Comparison of ENCODE assay signal across 9 mouse cellular contexts in genomic region chr7:34570114-34571065, GRCm38 (mm10).
DNase-seq lines count a peak whose midpoint lies in the region; ATAC-seq lines count a peak whose summit lies in the region.
"Had no signal": no experiment of that assay in that cellular context is flagged by ENCODE, and none has a peak within 500 bp of the region (broad histone marks: within the 10 kb centered on the region; RNA-seq: fewer than 3 reads in every experiment).

No protein-coding gene starts in this region.

- peak; percentile 49 for DNase-seq in Muller cell, postnatal 12 days (ENCODE audit: inconsistent ontology term)
- peak; percentile 66 for DNase-seq in embryo, embryonic 11.5 days (ENCODE audit: low read depth, low spot score)
- DNase-seq in gonadal fat pad, adult 2 months (ENCODE audit: low read depth): peak; percentile 38
- peak; percentile 82 for DNase-seq in left cerebral cortex, postnatal 4 days
- DNase-seq in midbrain, embryonic 11.5 days (ENCODE audit: low spot score, missing footprints): peak; percentile 98
- no peak for DNase-seq in spleen, postnatal 14 days (ENCODE audit: low spot score in 2 of 2)

- intact Hi-C loops in left cerebral cortex, postnatal 4 days (cut with DNase I): no loop called here

- H3K9me3 ChIP-seq in intestine, embryonic 15.5 days: no peaks in the 10 kb centered on the region
- H3K9me3 ChIP-seq in midbrain, embryonic 11.5 days (ENCODE audit: control insufficient read depth, low read length): no peaks in the 10 kb centered on the region
- no peaks in the 10 kb centered on the region for H3K9me3 ChIP-seq in stomach, embryonic 14.5 days (ENCODE audit: control insufficient read depth, low read depth, low read length)

- peak; percentile 92 for ATAC-seq in intestine, embryonic 15.5 days
- ATAC-seq in midbrain, embryonic 11.5 days (ENCODE audit: low FRiP score): peak; percentile 97
- peak; percentile 79 for ATAC-seq in stomach, embryonic 14.5 days (ENCODE audit: insufficient number of reproducible peaks, insufficient read depth, low FRiP score, low read depth)

- WGBS in intestine, embryonic 15.5 days: 2% methylated on average over 43 of the region's 43 CpGs
- 2% methylated on average over 43 of the region's 43 CpGs for WGBS in midbrain, embryonic 11.5 days
- WGBS in stomach, embryonic 14.5 days: 3% methylated on average over 43 of the region's 43 CpGs

- no peaks in the 10 kb centered on the region for H3K36me3 ChIP-seq in intestine, embryonic 15.5 days
- no peaks in the 10 kb centered on the region for H3K36me3 ChIP-seq in midbrain, embryonic 11.5 days (ENCODE audit: control insufficient read depth, insufficient read depth, low read length)
- no peaks in the 10 kb centered on the region for H3K36me3 ChIP-seq in stomach, embryonic 14.5 days (ENCODE audit: control insufficient read depth, insufficient read depth, low read length)

- H3K9ac ChIP-seq in intestine, embryonic 15.5 days: peak overlapping the region; percentile 36
- H3K9ac ChIP-seq in midbrain, embryonic 11.5 days (ENCODE audit: low read length): peak overlapping the region; percentile 50
- 0 out of 2 replicates have a peak overlapping the region, but pooled peaks have one; percentile 0 for H3K9ac ChIP-seq in stomach, embryonic 14.5 days (replicated peaks; ENCODE audit: low read depth, low read length)

- H3K27ac ChIP-seq in intestine, embryonic 15.5 days: peak overlapping the region; percentile 40
- peak overlapping the region; percentile 89 for H3K27ac ChIP-seq in midbrain, embryonic 11.5 days (ENCODE audit: low read depth, low read length)
- no peak overlapping the region for H3K27ac ChIP-seq in stomach, embryonic 14.5 days (ENCODE audit: low read length)

- H3K4me3 ChIP-seq in intestine, embryonic 15.5 days (replicated peaks): peak overlapping the region; percentile 28
- peak overlapping the region; percentile 20 for H3K4me3 ChIP-seq in midbrain, embryonic 11.5 days (ENCODE audit: low read depth, low read length)
- H3K4me3 ChIP-seq in stomach, embryonic 14.5 days (ENCODE audit: low read depth, low read length): peak overlapping the region; percentile 19
- H3K4me3 ChIP-seq: megakaryocyte, embryonic 14.5 days had no signal

- H3K27me3 ChIP-seq in intestine, embryonic 15.5 days (replicated peaks): no peaks in the 10 kb centered on the region
- H3K27me3 ChIP-seq in midbrain, embryonic 11.5 days (ENCODE audit: control insufficient read depth, insufficient read depth, low read length): no peaks in the 10 kb centered on the region
- H3K27me3 ChIP-seq in stomach, embryonic 14.5 days (ENCODE audit: control insufficient read depth, insufficient read depth, low read length): no peaks in the 10 kb centered on the region

- H3K4me1 ChIP-seq in intestine, embryonic 15.5 days (replicated peaks): peaks cover 18% of the 10 kb centered on the region
- H3K4me1 ChIP-seq in midbrain, embryonic 11.5 days (ENCODE audit: control insufficient read depth, insufficient read depth, low read length): peaks cover 16% of the 10 kb centered on the region
- H3K4me1 ChIP-seq in stomach, embryonic 14.5 days (ENCODE audit: control insufficient read depth, insufficient read depth, low read length): peaks cover 11% of the 10 kb centered on the region
- H3K4me1 ChIP-seq: megakaryocyte, embryonic 14.5 days had no signal

- H3K4me2 ChIP-seq in intestine, embryonic 15.5 days (replicated peaks): peak overlapping the region; percentile 85
- peak overlapping the region; percentile 55 for H3K4me2 ChIP-seq in midbrain, embryonic 11.5 days
- H3K4me2 ChIP-seq in stomach, embryonic 14.5 days (replicated peaks; ENCODE audit: low read depth, low read length): peak overlapping the region; percentile 49

Comparison
In these comparisons a context has a peak if more than half of its experiments do, and no peak if none do; other contexts are left out.
1. DNase-seq: peak in Muller cell, postnatal 12 days (single experiment), embryo, embryonic 11.5 days (single experiment), gonadal fat pad, adult 2 months (single experiment), left cerebral cortex, postnatal 4 days (single experiment) and midbrain, embryonic 11.5 days (single experiment); none in spleen, postnatal 14 days (0 of 2).
2. H3K9ac ChIP-seq: peak in every context shown above with its lines; median percentile 50 in midbrain, embryonic 11.5 days; 36 in intestine, embryonic 15.5 days; 0 in stomach, embryonic 14.5 days.
3. Peak in every context shown above with its lines, with median percentiles within 50 percentile points of each other: ATAC-seq, H3K4me2 ChIP-seq and H3K4me3 ChIP-seq.